Mouse (Mus musculus): Measurements from ENCODE around the gene Cpt1a.

Gene Cpt1a

GRCm38 (mm10) chr19:3325771-3326478 is 3.8 kb downstream of the Cpt1a start:
- DNase-seq (ENCODE audit: low spot score): no peak

- DNase-seq (ENCODE audit: low spot score): no peak
Observed at GRCm38 (mm10) chr19:3326479-3327047, 4.4 kb downstream of the Cpt1a start.

GRCm38 (mm10) chr19:3333247-3333646 is 11.1 kb downstream of the Cpt1a start:
- DNase-seq (ENCODE audit: low spot score): no peak

GRCm38 (mm10) chr19:3333694-3334515 is 11.8 kb downstream of the Cpt1a start:
- no peak for DNase-seq (ENCODE audit: low spot score)

GRCm38 (mm10) chr19:3334550-3334949 is 12.4 kb downstream of the Cpt1a start:
- no peak for DNase-seq (ENCODE audit: low spot score)

GRCm38 (mm10) chr19:3335917-3336316 is 13.8 kb downstream of the Cpt1a start:
- DNase-seq (ENCODE audit: low spot score): no peak

GRCm38 (mm10) chr19:3336485-3337255 is 14.5 kb downstream of the Cpt1a start:
- DNase-seq (ENCODE audit: low spot score): no peak

- no peak for DNase-seq (ENCODE audit: low spot score)
Observed at GRCm38 (mm10) chr19:3339187-3339586, 17.1 kb downstream of the Cpt1a start.

GRCm38 (mm10) chr19:3341021-3341420 is 18.9 kb downstream of the Cpt1a start:
- DNase-seq (ENCODE audit: low spot score): no peak

- no peak for DNase-seq (ENCODE audit: low spot score)
Observed at GRCm38 (mm10) chr19:3343929-3344328, 21.8 kb downstream of the Cpt1a start.

- DNase-seq (ENCODE audit: low spot score): no peak
Observed at GRCm38 (mm10) chr19:3344636-3345544, 22.8 kb downstream of the Cpt1a start.

GRCm38 (mm10) chr19:3347784-3348183 is 25.6 kb downstream of the Cpt1a start:
- no peak for DNase-seq (ENCODE audit: low spot score)

- no peak for DNase-seq (ENCODE audit: low spot score)
Observed at GRCm38 (mm10) chr19:3353415-3354111, 31.4 kb downstream of the Cpt1a start.

GRCm38 (mm10) chr19:3355096-3355495 is 33.0 kb downstream of the Cpt1a start:
- DNase-seq (ENCODE audit: low spot score): peak; percentile 23

GRCm38 (mm10) chr19:3356516-3356915 is 34.4 kb downstream of the Cpt1a start:
- DNase-seq (ENCODE audit: low spot score): no peak

GRCm38 (mm10) chr19:3357620-3358019 is 35.5 kb downstream of the Cpt1a start:
- DNase-seq (ENCODE audit: low spot score): no peak

GRCm38 (mm10) chr19:3359841-3360588 is 37.9 kb downstream of the Cpt1a start:
- no peak for DNase-seq (ENCODE audit: low spot score)

GRCm38 (mm10) chr19:3363510-3363909 is 41.4 kb downstream of the Cpt1a start:
- no peak for DNase-seq (ENCODE audit: low spot score)

- DNase-seq (ENCODE audit: low spot score): no peak
Observed at GRCm38 (mm10) chr19:3365089-3365488, 43.0 kb downstream of the Cpt1a start.

- DNase-seq (ENCODE audit: low spot score): no peak
Observed at GRCm38 (mm10) chr19:3368276-3368675, 46.1 kb downstream of the Cpt1a start.
